Mouse (Mus musculus) neural tube, embryonic 11.5 days (tissue): ENCODE measurements around the gene Nes. TPM values are rescaled to one million over a fixed set of nuclear protein-coding genes. Genes with fewer than 3 reads are reported as not detected.

Source experiments
- ATAC-seq: fragments of 200-750 bp; cut with Nextera tagmentation; 2 replicates; pipeline ENCODE4 v1.8.0; 2017; ENCODE audit warnings: moderate number of reproducible peaks, mild to moderate bottlenecking, moderate TSS enrichment, moderate library complexity; ENCODE audit not compliant: insufficient read depth, low FRiP score, low TSS enrichment
- DNase-seq: peaks from one replicate; pipeline ENCODE4 v3.0.0-alpha.2; 2015; ENCODE audit warnings: low spot score
- H3K27ac ChIP-seq: fragments of 300-500 bp; sonication (generic); 2 replicates; pipeline ENCODE4 v1.5.1; 2014; ENCODE audit warnings: low read depth, mild to moderate bottlenecking, low read length
- H3K27me3 ChIP-seq: fragments of 300-500 bp; sonication (generic); 2 replicates; pipeline ENCODE4 v1.6.1; 2014; ENCODE audit warnings: mild to moderate bottlenecking, low read length, mixed read lengths; ENCODE audit not compliant: control insufficient read depth, insufficient read depth
- H3K36me3 ChIP-seq: fragments of 300-500 bp; sonication (generic); 2 replicates; pipeline ENCODE4 v1.6.1; 2014; ENCODE audit warnings: mild to moderate bottlenecking, low read length, moderate library complexity, mixed read lengths; ENCODE audit not compliant: control insufficient read depth, insufficient read depth
- H3K4me1 ChIP-seq: fragments of 300-500 bp; sonication (generic); 2 replicates; pipeline ENCODE4 v1.6.1; 2014; ENCODE audit warnings: low read length, mixed read lengths; ENCODE audit not compliant: control insufficient read depth, insufficient read depth
- H3K4me2 ChIP-seq: fragments of 300-500 bp; sonication (generic); 2 replicates; pipeline ENCODE4 v1.6.1; 2014; ENCODE audit warnings: low read depth, mild to moderate bottlenecking, moderate library complexity
- H3K4me3 ChIP-seq: fragments of 300-500 bp; sonication (generic); 2 replicates; pipeline ENCODE4 v1.5.1; 2014; ENCODE audit warnings: low read depth, low read length
- H3K9ac ChIP-seq: fragments of 300-500 bp; sonication (generic); 2 replicates; pipeline ENCODE4 v1.6.1; 2014; ENCODE audit warnings: mild to moderate bottlenecking, low read length
- H3K9me3 ChIP-seq: fragments of 300-500 bp; sonication (generic); 2 replicates; pipeline ENCODE4 v1.6.1; 2016; ENCODE audit warnings: low read length; ENCODE audit not compliant: control insufficient read depth
- WGBS: fragments of 180-500 bp; shearing (Covaris S2); extraction: QIAGEN DNeasy Blood & Tissue Kit; methylation state at CpG from one replicate; pipeline ENCODE4 v1.1.7; 2014; 5-methylcytosine and 5-hydroxymethylcytosine counted together
- polyA plus RNA-seq: library from polyadenylated mRNA; unstranded; fragments of >200 nt; fragmentation: Nextera tagmentation; extraction: Ambion mirVana; gene quantifications from 2 replicates; pipeline ENCODE4 v1.2.1, GENCODE M21; 2014

Gene Nes
- 59.5 and 60.2 TPM in 2 replicates for polyA plus RNA-seq

DNA sequence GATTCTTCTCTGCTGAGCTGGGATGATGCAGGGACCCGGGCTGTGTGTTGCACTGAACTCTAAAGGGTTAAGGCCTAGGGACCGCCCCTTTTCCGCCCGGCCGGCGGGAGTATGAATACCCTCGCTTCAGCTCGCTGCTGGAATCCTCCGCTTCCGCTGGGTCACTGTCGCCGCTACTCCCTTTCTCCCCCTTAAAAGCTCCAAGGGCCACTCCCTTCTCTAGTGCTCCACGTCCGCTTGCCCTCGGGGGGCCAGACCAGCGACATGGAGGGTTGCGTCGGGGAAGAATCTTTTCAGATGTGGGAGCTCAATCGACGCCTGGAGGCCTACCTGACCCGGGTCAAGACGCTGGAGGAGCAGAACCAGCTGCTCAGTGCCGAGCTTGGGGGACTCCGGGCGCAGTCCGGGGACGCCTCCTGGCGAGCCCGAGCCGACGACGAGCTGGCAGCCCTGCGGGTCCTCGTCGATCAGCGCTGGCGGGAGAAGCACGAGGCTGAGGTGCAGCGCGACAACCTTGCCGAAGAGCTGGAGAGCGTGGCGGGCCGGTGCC, at the start of gene Nes:
Gene Nes, plus strand, starts transcription at position 140 of the 550 bp plus-strand sequence.
- WGBS, result 0% methylated on average over 44 of the region's 44 CpGs
- H3K36me3 ChIP-seq, result peaks cover 4% of the 10 kb centered on the region
- H3K27me3 ChIP-seq, result no peaks in the 10 kb centered on the region
- DNase-seq (peak; percentile 92), ATAC-seq (peak; percentile 53)
- no peaks in the 10 kb centered on the region for H3K9me3 ChIP-seq
- peak within 1 kb of the TSS; percentile 72 for H3K27ac ChIP-seq
- H3K4me3 ChIP-seq, result peak within 1 kb of the TSS; percentile 82
- peak within 1 kb of the TSS; percentile 87 for H3K9ac ChIP-seq
- H3K4me1 ChIP-seq, result peaks cover 37% of the 10 kb centered on the region
- H3K4me2 ChIP-seq, result peak within 1 kb of the TSS; percentile 95

DNA sequence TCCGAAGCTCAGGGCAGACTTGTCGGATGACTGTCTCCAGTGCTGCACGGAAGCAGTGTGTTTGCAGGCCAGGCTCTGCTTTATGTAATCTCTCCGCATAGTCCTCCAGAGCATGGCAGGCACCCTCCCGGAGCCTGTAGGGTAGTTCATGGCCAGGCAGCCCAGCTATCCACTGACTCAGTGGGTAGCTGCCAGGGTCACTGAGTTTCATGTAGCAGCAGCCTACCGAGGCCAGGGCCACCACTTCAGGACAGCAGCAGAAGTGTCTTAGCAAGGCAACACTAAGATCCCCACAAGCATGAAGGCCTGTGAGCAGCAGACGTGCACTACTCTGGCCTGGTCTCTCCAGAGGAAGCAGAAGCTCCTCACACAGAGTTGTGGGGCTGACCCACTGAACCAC, 45.9 kb upstream of the Nes start:
- H3K9me3 ChIP-seq, result no peaks in the 10 kb centered on the region

DNA sequence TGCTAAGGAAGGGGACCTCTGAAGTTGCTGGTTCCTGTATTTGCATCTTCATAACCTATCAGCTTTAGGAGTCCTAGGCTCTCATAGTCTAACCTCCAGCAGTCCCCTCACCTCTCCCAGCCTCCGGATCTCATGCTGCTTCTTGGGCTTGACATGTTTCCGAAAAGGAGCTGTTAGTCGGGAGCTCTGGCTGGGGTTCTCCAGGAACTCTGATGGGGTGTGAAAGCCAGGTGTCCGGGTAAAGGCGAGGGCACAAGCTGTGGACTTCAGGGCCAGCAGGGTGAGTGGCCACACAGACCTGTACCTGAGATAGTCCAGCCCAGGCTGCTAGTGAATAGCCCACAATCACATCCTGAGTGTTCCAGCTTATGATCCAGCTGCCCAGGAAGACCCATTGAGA, 43.4 kb upstream of the Nes start:
- ATAC-seq (no peak), DNase-seq (no peak)
- 89% methylated on average over 5 of the region's 5 CpGs for WGBS
- Histone ChIP-seq H3K36me3 (peaks cover 25% of the 10 kb centered on the region), H3K4me2 (no peak overlapping the region), H3K9me3 (no peaks in the 10 kb centered on the region), H3K4me1 (peaks cover 13% of the 10 kb centered on the region), H3K4me3 (no peak overlapping the region), H3K27ac (no peak overlapping the region), H3K27me3 (no peaks in the 10 kb centered on the region), H3K9ac (no peak overlapping the region)

More for the DNA sequence above, 45.9 kb upstream of the Nes start:
- H3K27me3 ChIP-seq, result no peaks in the 10 kb centered on the region
- H3K27ac ChIP-seq, result no peak overlapping the region
- 96% methylated on average over 7 of the region's 7 CpGs for WGBS
- peaks cover 21% of the 10 kb centered on the region for H3K36me3 ChIP-seq
- no peak for DNase-seq
- no peak for ATAC-seq
- H3K4me1 ChIP-seq, result peaks cover 9% of the 10 kb centered on the region
- H3K9ac ChIP-seq, result no peak overlapping the region
- no peak overlapping the region for H3K4me2 ChIP-seq
- H3K4me3 ChIP-seq, result no peak overlapping the region

DNA sequence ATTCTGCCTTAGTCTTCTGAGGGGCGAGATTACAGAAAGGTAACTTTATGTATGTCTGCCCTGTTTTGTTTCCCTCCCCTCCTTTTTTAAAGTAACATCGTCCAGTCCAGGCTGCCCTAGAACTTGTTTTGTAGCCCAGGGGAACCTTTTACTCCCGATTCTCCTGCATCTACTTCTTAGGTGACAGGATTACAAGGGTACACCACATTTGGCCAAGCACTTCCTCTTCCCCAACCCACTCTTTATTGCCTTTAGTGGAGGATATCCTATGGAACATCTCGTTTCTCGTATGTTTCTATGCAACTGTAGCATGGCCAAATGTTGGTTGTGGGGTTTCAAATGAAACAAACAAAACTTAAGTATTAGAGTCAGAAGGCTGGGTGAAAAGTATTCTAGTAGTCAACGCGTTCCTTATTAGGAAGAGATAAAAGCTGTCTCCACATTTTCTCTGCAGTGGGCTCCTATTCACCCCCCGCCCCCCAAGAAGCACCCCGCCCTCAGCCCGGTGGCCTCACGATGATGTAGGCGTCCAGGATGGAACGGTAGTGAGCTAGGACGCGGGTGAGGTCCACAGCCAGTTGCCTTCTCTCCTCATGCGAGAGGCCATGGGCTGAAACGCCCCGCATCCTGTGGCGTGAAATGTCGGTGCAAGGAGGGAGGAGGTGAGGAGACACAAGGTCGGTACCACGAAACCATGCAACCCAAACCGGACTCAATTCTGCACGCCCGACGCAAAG, 41.4 kb upstream of the Nes start:
- Histone ChIP-seq H3K4me1 (peaks cover 13% of the 10 kb centered on the region), H3K27me3 (no peaks in the 10 kb centered on the region), H3K4me2 (peak overlapping the region; percentile 74), H3K27ac (peak overlapping the region; percentile 44), H3K4me3 (peak overlapping the region; percentile 96), H3K36me3 (peaks cover 19% of the 10 kb centered on the region), H3K9ac (peak overlapping the region; percentile 84), H3K9me3 (no peaks in the 10 kb centered on the region)
- ATAC-seq (no peak; the same call in 1 of the 2 replicates), DNase-seq (no peak)
- WGBS, result 9% methylated on average over 26 of the region's 26 CpGs

DNA sequence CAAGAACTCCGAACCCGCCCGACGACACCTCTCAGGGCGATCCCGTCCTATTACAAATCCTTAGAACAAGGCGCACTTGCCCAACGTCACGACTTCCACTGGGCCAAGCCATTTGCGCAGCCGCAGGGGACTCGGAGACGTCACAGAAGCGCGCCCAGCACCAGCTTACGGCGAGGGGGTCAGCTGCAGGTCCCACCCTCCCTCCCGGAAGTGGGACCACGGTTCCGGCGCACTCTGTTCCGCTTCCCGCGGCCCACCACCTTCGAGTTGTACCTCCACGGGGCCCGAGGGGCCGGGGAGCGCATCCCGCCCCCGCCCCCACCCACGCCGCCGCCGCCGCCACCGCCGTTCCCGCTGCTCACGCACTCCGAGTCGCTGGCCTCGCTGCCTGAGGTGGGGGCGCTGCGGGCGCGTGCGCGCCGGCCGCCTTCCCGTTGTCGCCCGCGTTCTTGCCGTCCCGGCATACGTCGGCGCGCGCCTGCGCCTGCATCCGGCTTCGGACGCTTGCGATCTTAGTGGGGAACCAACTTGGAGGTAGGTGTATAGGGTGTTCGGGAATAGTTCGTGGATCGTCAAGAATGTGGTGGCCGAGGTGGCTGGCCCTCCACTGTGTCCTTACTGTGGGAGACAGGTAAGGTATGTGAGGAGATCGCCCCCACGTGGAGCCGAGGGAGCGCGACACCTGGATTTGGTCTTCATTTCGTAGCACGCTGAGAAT, 40.6 kb upstream of the Nes start, which contains the start of the genes Isg20l2 and Rrnad1:
Gene Isg20l2, plus strand, starts transcription at position 237 of the 718 bp plus-strand sequence.
Gene Rrnad1, minus strand, starts transcription at position 640 of the 718 bp plus-strand sequence.
- under 1% methylated on average over 67 of the region's 78 CpGs for WGBS
- Histone ChIP-seq H3K36me3 (peaks cover 15% of the 10 kb centered on the region), H3K27me3 (no peaks in the 10 kb centered on the region), H3K4me1 (peaks cover 13% of the 10 kb centered on the region), H3K9ac (peak within 1 kb of the TSS; percentile 84), H3K4me3 (peak within 1 kb of the TSS; percentile 96), H3K27ac (peak within 1 kb of the TSS; percentile 76), H3K9me3 (no peaks in the 10 kb centered on the region), H3K4me2 (peak within 1 kb of the TSS; percentile 74)
- DNase-seq (peak; percentile 98), ATAC-seq (peak; percentile 94)

DNA sequence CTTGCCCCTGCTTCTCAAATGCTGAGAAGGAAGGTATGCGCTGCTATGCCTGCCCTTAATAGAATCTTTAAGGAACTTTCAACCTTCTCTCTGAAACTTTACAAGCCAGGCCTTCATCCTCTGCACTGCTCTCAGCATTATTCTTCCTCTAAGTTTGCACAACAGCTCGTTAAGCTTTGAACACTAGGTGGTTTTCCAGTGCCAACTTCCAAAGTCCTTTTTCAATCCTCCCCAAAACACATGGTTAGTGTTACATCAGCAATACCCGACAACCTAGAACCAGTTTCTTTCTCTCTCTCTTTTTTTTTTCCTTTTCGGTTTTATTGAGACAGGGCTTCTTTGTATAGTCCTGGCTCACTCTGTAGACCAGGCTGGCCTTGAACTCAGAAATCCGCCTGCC, 36.9 kb upstream of the Nes start:
- no peak overlapping the region for H3K9ac ChIP-seq
- no peak overlapping the region for H3K27ac ChIP-seq
- H3K4me3 ChIP-seq, result no peak overlapping the region
- H3K36me3 ChIP-seq, result peaks cover 18% of the 10 kb centered on the region
- no peaks in the 10 kb centered on the region for H3K27me3 ChIP-seq
- no peak for ATAC-seq
- no peaks in the 10 kb centered on the region for H3K9me3 ChIP-seq
- 91% methylated on average over 5 of the region's 5 CpGs for WGBS
- H3K4me1 ChIP-seq, result peaks cover 11% of the 10 kb centered on the region
- no peak overlapping the region for H3K4me2 ChIP-seq
- no peak for DNase-seq

DNA sequence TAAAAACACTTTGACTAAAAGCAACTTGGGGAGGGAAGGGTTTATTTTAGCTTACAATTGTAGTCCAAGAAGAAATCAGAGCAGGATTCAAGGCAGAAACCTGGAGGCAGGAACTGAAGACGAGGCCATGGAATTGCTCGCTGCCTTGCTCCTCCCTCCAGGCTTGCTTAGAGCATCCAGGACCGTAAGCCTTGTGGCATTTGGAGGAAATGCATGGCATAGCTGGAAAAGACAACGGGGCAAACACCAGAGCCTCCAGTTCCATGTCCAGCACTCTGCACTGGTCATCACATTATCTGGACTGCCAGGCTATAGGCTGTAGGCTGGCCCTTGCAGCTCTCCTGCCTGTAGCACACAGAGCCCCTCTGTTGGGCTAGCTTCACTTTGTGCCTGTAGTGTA, 36.4 kb upstream of the Nes start:
- no peak overlapping the region for H3K4me2 ChIP-seq
- H3K4me3 ChIP-seq, result no peak overlapping the region
- H3K27me3 ChIP-seq, result no peaks in the 10 kb centered on the region
- H3K9me3 ChIP-seq, result no peaks in the 10 kb centered on the region
- no peak overlapping the region for H3K27ac ChIP-seq
- DNase-seq (no peak), ATAC-seq (no peak)
- 86% methylated on average over 4 of the region's 4 CpGs for whole genome bisulfite sequencing
- peaks cover 22% of the 10 kb centered on the region for H3K36me3 ChIP-seq
- peaks cover 7% of the 10 kb centered on the region for H3K4me1 ChIP-seq
- no peak overlapping the region for H3K9ac ChIP-seq

DNA sequence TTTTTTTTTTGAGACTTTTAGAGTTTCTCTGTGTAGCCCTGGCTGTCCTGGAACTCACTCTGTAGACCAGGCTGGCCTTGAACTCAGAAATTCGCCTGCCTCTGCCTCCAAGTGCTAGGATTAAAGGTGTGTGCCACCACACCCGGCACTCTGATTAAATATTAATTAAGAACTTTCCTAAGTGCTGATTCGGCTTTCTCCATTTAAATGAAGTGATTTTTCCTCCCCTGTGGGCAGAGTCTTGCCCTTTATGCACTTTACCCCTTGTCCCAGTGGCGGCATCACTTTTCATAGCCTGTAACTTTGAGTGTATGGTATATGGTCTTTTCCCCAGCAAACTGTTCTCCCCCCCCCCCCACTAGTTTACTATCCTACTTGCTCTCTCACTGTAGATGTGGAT, 35.7 kb upstream of the Nes start:
- 87% methylated on average over 4 of the region's 4 CpGs for WGBS
- Histone ChIP-seq H3K4me2 (no peak overlapping the region), H3K27ac (no peak overlapping the region), H3K27me3 (no peaks in the 10 kb centered on the region), H3K4me1 (peaks cover 6% of the 10 kb centered on the region), H3K9ac (no peak overlapping the region), H3K9me3 (no peaks in the 10 kb centered on the region), H3K4me3 (no peak overlapping the region), H3K36me3 (peaks cover 25% of the 10 kb centered on the region)
- ATAC-seq, result no peak
- no peak for DNase-seq
